In genomic region chr6:49319595-49320315, GRCm38 (mm10) we compare ENCODE assay signal across 8 mouse cellular contexts. TPM values are rescaled to one million over a fixed set of nuclear protein-coding genes. Genes with fewer than 3 reads are reported as not detected.
DNase-seq lines count a peak whose midpoint lies in the region; ATAC-seq lines count a peak whose summit lies in the region.

No protein-coding gene starts in this region.

- H3K4me3 ChIP-seq in megakaryocyte, embryonic 14.5 days (replicated peaks), result peak overlapping the region; percentile 95
- H3K4me3 ChIP-seq in hindbrain, embryonic 13.5 days, result peak overlapping the region; percentile 70

- WGBS in hindbrain, embryonic 13.5 days, result 16% methylated on average over 13 of the region's 13 CpGs

- H3K4me2 ChIP-seq in hindbrain, embryonic 13.5 days, result peak overlapping the region; percentile 61

- H3K27me3 ChIP-seq in megakaryocyte, embryonic 14.5 days (replicated peaks), result no peaks in the 10 kb centered on the region
- no peaks in the 10 kb centered on the region for H3K27me3 ChIP-seq in hindbrain, embryonic 13.5 days

- H3K27ac ChIP-seq in hindbrain, embryonic 13.5 days, result peak overlapping the region; percentile 92

- peak overlapping the region; percentile 84 for H3K9ac ChIP-seq in hindbrain, embryonic 13.5 days

- no peaks in the 10 kb centered on the region for H3K36me3 ChIP-seq in megakaryocyte, embryonic 14.5 days (replicated peaks; ENCODE audit: low read length)
- no peaks in the 10 kb centered on the region for H3K36me3 ChIP-seq in hindbrain, embryonic 13.5 days

- no peak for ATAC-seq in megakaryocyte, adult 5-6 weeks (ENCODE audit: poor library complexity, severe bottlenecking)
- ATAC-seq in hindbrain, embryonic 13.5 days (ENCODE audit: low FRiP score), result peak; percentile 37
- ATAC-seq in megakaryocyte progenitor cell, adult 5-6 weeks (replicated peaks; ENCODE audit: poor library complexity), result 0 out of 2 replicates have a peak, but pooled peaks have one; percentile 2

- peaks cover 46% of the 10 kb centered on the region for H3K4me1 ChIP-seq in megakaryocyte, embryonic 14.5 days
- H3K4me1 ChIP-seq in hindbrain, embryonic 13.5 days (replicated peaks), result peaks cover 8% of the 10 kb centered on the region; the same call in 1 of the 2 replicates

- H3K9me3 ChIP-seq in megakaryocyte, embryonic 14.5 days, result no peaks in the 10 kb centered on the region
- no peaks in the 10 kb centered on the region for H3K9me3 ChIP-seq in hindbrain, embryonic 13.5 days

- peak; percentile 10 for DNase-seq in cerebellum, adult 9-11 months
- no peak for DNase-seq in cerebellum, adult 11 months
- no peak for DNase-seq in adrenal gland, postnatal 14 days
- DNase-seq in left cerebral cortex, adult 8-10 months (ENCODE audit: low spot score in 2 of 2), result no peak

RNA-seq across cellular contexts. Expression of gene Ccdc126, which starts 0.7 kb away (rescaled TPM):
- 0.71 and 0.92 TPM in 2 replicates for polyA plus RNA-seq in megakaryocyte, embryonic 14.5 days (2012; ENCODE audit: insufficient read depth, low replicate concordance)
- total RNA-seq in megakaryocyte, adult 5-6 weeks (2015), result 6.8 TPM in 2 replicates
- total RNA-seq in megakaryocyte, adult 5-6 weeks (2017), result 5.2 and 5.8 TPM in 2 replicates
- polyA plus RNA-seq in hindbrain, embryonic 13.5 days (2015; fragmentation: Nextera tagmentation; extraction: Ambion mirVana), result 8.0 and 8.9 TPM in 2 replicates
- 3.4 and 5.5 TPM in 2 replicates for total RNA-seq in megakaryocyte progenitor cell, adult 5-6 weeks (2015)
- 3.9 and 6.7 TPM in 2 replicates for total RNA-seq in megakaryocyte progenitor cell, adult 5-6 weeks (2017)
- total RNA-seq in adrenal gland, postnatal 14 days (2021), result 9.7 and 9.9 TPM in 2 replicates
- 10 to 100 TPM in 1 of 4 experiments, 1 to 10 TPM in 3; 7.9 to 10.0 (median 9.0) TPM for total RNA-seq in left cerebral cortex, adult 8-10 months (2022)

RNA-seq across cellular contexts. Expression of gene Fam221a, which starts 47.8 kb away (rescaled TPM):
- polyA plus RNA-seq in megakaryocyte, embryonic 14.5 days (2012; ENCODE audit: insufficient read depth, low replicate concordance), result 2.3 TPM in 1 of 2 replicates, not detected in the other
- total RNA-seq in megakaryocyte, adult 5-6 weeks (2015), result 7.2 and 9.4 TPM in 2 replicates
- total RNA-seq in megakaryocyte, adult 5-6 weeks (2017), result 0.53 and 2.0 TPM in 2 replicates
- 3.8 and 5.3 TPM in 2 replicates for polyA plus RNA-seq in hindbrain, embryonic 13.5 days (2015; fragmentation: Nextera tagmentation; extraction: Ambion mirVana)
- 7.7 and 13.8 TPM in 2 replicates for total RNA-seq in megakaryocyte progenitor cell, adult 5-6 weeks (2015)
- 2.4 and 2.9 TPM in 2 replicates for total RNA-seq in megakaryocyte progenitor cell, adult 5-6 weeks (2017)
- total RNA-seq in adrenal gland, postnatal 14 days (2021), result 1.3 and 2.2 TPM in 2 replicates
- 1 to 10 TPM; 1.2 to 2.2 (median 1.8) TPM for total RNA-seq in left cerebral cortex, adult 8-10 months (2022)

RNA-seq across cellular contexts. Expression of gene Tra2a, which starts 55.9 kb away (rescaled TPM):
- polyA plus RNA-seq in megakaryocyte, embryonic 14.5 days (2012; ENCODE audit: insufficient read depth, low replicate concordance), result 12.2 TPM in 1 of 2 replicates, not detected in the other
- 124 and 144 TPM in 2 replicates for total RNA-seq in megakaryocyte, adult 5-6 weeks (2015)
- total RNA-seq in megakaryocyte, adult 5-6 weeks (2017), result 98.9 and 106 TPM in 2 replicates
- polyA plus RNA-seq in hindbrain, embryonic 13.5 days (2015; fragmentation: Nextera tagmentation; extraction: Ambion mirVana), result 133 and 143 TPM in 2 replicates
- 212 and 225 TPM in 2 replicates for total RNA-seq in megakaryocyte progenitor cell, adult 5-6 weeks (2015)
- 159 and 185 TPM in 2 replicates for total RNA-seq in megakaryocyte progenitor cell, adult 5-6 weeks (2017)
- total RNA-seq in adrenal gland, postnatal 14 days (2021), result 68.4 and 85.4 TPM in 2 replicates
- 10 to 100 TPM; 45.2 to 57.3 (median 55.6) TPM for total RNA-seq in left cerebral cortex, adult 8-10 months (2022)
